Mouse (Mus musculus) ES-E14 (cell line): Measurements from ENCODE around the gene Sowahb.

Experiments
- CHD2 ChIP-seq: IDR thresholded peaks from 2 replicates; pipeline ENCODE4 v1.6.1; 2014; ENCODE audit warnings: mild to moderate bottlenecking, low read depth, low read length, inconsistent platforms
- ZC3H11A ChIP-seq: IDR thresholded peaks from 2 replicates; pipeline ENCODE4 v1.6.1; 2012; ENCODE audit warnings: low read depth, mild to moderate bottlenecking, inconsistent platforms, low read length, borderline replicate concordance

- TF ChIP-seq ZC3H11A, result no peak
- no peak for TF ChIP-seq CHD2
Observed at GRCm38 (mm10) chr5:93042831-93043687, 1.8 kb downstream of the Sowahb start.
